Mouse (Mus musculus) brown adipose tissue, adult 24 weeks (tissue): ENCODE results near the gene Adap1. TPM values are rescaled to one million over a fixed set of nuclear protein-coding genes. Genes with fewer than 3 reads are reported as not detected.

ENCODE experiments used
- H3K27ac ChIP-seq: fragments of 200-500 bp; replicated peaks from 2 replicates; pipeline ENCODE4 v1.5.1; 2012; ENCODE audit warnings: low read depth, mild to moderate bottlenecking, low read length
- H3K4me1 ChIP-seq: fragments of 200-500 bp; 2 replicates; pipeline ENCODE4 v1.6.1; 2012; ENCODE audit warnings: low read length, mixed read lengths; ENCODE audit not compliant: control insufficient read depth, insufficient read depth, insufficient read length
- H3K4me3 ChIP-seq: fragments of 200-500 bp; 2 replicates; pipeline ENCODE4 v1.5.1; 2012; ENCODE audit warnings: low read depth, mild to moderate bottlenecking, low read length, moderate library complexity; ENCODE audit not compliant: insufficient read depth
- polyA plus RNA-seq: library from polyadenylated mRNA; stranded (reverse); fragments of >200 nt; gene quantifications from 2 replicates; pipeline ENCODE4 v1.2.4, GENCODE M21; 2012; ENCODE audit not compliant: missing spikeins, insufficient read depth, insufficient read length

Adap1 gene
- polyA plus RNA-seq, 1 experiment, result 14.9 TPM

DNA sequence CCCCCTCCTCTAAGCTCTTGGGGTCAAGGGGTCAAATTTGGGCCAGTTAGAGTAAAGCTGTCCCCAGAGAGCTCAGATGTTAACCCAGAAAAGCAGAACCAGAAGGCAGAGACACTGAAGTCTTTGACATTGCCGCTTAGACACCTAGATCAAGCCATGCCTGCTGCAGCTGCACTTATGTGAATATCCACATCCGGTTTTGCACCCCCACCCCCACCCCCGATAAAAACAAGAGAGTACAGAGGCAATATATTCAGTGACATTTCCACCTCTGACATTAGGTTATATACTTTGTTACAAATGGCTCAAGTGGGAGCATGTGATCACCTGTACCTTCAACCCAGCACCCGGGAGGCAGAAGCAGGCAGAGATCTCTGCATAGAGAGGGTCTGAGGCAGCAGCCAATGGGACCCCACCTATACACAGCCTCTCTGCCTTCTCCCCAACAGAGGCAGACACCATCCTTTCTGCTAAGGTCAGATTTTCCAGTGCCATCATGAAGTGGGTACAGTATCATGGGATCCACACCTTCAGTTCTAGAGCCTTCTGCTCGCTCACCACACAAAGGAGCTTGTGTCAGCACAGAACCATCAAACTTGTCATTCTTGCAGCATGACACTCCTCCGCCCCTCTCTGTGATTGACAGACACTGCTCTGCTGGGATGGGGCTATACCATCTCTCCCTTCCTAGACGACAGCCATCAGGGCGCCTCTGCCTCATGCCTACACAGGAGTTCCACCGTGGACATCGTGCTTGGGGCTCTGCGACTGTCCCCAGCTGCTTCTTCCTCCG is 34.8 kb downstream of the Adap1 start:
- Histone ChIP-seq H3K27ac (no peak overlapping the region), H3K4me3 (no peak overlapping the region), H3K4me1 (peaks cover 8% of the 10 kb centered on the region)

GRCm38 (mm10) chr5:139288591-139288990 is 36.8 kb downstream of the Adap1 start:
- peaks cover 12% of the 10 kb centered on the region for H3K4me1 ChIP-seq
- H3K27ac ChIP-seq, result no peak overlapping the region
- H3K4me3 ChIP-seq, result no peak overlapping the region

- Histone ChIP-seq H3K4me3 (no peak overlapping the region), H3K27ac (peak overlapping the region; percentile 14; the same call in 1 of the 2 replicates)
These were observed 37.6 kb downstream of the Adap1 start for GRCm38 (mm10) chr5:139287787-139288186.

DNA sequence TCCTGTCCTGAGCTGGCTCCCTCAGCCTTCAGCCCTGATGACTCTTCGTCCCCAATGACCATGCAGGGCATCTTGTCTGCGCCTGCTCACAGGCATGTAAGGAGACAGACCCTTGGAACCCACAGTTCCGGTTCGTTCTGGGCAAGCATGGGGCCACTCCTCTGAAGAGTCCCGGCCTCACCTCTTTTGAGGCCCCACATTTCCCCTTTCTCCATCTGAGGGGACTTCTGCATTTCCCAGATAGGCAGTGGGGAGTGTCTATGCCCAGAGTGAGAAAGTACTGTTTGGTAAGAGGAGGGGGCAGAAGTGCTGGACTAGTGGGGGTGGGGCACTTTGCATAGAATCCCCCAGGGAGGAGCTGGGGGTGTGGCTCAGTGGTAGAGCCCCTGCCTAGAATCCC is 38.3 kb downstream of the Adap1 start:
- Histone ChIP-seq H3K27ac (peak overlapping the region; percentile 41), H3K4me3 (no peak overlapping the region), H3K4me1 (peaks cover 12% of the 10 kb centered on the region)

More at GRCm38 (mm10) chr5:139287787-139288186, 37.6 kb downstream of the Adap1 start:
- peaks cover 12% of the 10 kb centered on the region for H3K4me1 ChIP-seq

GRCm38 (mm10) chr5:139286142-139286941 is 39.1 kb downstream of the Adap1 start:
- Histone ChIP-seq H3K4me1 (peaks cover 12% of the 10 kb centered on the region), H3K4me3 (no peak overlapping the region), H3K27ac (peak overlapping the region; percentile 41)

DNA sequence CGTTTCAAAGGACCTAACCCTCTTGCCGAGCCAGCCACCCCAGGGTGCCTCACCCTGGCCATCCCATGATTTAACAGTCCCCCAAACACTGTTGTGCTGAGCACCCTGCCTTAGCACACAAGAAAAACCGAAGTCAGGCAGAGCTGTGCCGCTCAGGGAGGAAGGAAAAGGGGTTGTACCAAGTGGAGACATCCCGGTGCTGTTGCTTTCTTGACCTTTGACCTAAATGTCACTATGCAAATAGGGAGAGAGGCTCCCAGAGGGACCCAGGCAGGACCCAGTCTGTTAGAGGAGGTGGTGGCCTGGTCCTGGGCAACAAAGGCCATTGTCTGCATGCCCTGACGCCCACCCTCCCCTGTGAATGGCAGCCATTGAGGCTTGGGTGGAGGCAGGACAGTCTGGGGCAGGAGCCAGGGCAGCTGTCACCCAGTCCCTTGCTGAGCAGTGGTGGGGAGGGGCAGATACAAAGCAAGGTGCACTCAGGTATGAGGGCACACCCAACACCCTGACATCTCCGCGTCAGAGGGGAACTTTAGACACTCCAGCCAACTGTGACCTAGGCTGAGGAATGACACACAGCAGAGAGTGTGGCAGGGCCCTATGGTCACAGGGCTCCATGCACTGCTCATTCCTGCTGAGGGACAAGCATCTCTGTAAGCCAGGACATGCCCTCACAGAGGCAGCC is 39.9 kb downstream of the Adap1 start:
- no peak overlapping the region for H3K27ac ChIP-seq
- no peak overlapping the region for H3K4me3 ChIP-seq
- peaks cover 12% of the 10 kb centered on the region for H3K4me1 ChIP-seq

DNA sequence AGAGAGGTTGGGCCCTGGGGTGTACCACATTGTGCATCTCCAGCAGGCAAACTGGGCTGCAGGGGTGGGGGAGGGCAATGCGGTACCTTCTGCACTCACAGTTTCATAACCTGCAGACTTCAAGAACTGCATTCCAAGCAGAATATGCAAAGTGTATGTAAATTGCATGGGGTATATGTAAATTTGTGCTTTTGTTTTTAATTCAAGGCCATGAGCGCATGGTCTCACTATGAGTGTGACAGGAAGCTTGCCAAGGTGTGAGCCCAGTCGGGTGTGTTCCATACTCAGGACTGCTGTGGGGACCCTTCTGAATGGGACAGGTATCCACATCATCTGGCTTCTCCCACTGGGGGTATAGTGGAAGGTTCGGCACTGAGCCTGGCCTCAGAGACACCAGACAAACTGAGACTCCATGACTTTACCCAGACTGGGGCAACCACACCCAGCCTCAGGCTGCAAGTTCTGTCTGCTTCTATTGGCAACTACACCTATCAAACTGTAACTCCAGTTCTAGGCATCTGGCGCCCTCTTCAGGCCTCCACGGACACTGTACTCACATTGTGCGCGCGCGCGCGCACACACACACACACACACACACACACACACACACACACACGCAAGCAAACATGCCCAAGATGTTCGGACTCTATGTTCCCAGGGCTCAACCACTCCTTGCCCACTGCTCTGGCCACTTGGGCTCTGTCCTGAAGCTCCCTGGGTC is 41.8 kb downstream of the Adap1 start:
- Histone ChIP-seq H3K4me3 (no peak overlapping the region), H3K27ac (no peak overlapping the region), H3K4me1 (peaks cover 12% of the 10 kb centered on the region)

GRCm38 (mm10) chr5:139282191-139282590 is 43.2 kb downstream of the Adap1 start:
- Histone ChIP-seq H3K4me3 (no peak overlapping the region), H3K27ac (no peak overlapping the region), H3K4me1 (peaks cover 12% of the 10 kb centered on the region)

- Histone ChIP-seq H3K4me1 (peaks cover 12% of the 10 kb centered on the region), H3K27ac (no peak overlapping the region)
These were observed 43.9 kb downstream of the Adap1 start for GRCm38 (mm10) chr5:139281373-139282112.

DNA sequence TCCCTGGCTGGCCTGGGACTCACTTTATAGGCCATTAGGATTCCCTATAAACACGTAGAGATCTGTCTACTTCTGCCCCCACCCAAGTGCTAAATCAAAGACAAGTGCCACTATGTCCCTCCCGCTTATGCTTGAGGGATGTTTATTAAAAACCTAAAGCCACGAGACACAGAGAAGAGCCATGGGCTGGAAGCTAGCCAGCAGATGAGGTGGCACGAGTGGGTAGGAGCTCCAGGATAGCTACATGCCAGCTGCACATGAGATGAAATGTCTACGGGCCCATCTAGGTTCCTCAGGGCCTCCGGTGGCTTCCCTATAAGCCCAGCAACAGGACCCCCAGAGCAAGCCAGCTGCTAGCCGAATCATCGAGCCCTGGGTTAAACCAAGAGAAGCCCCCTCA is 48.1 kb downstream of the Adap1 start:
- Histone ChIP-seq H3K27ac (no peak overlapping the region), H3K4me1 (no peaks in the 10 kb centered on the region), H3K4me3 (no peak overlapping the region)

More at GRCm38 (mm10) chr5:139281373-139282112, 43.9 kb downstream of the Adap1 start:
- H3K4me3 ChIP-seq, result no peak overlapping the region

DNA sequence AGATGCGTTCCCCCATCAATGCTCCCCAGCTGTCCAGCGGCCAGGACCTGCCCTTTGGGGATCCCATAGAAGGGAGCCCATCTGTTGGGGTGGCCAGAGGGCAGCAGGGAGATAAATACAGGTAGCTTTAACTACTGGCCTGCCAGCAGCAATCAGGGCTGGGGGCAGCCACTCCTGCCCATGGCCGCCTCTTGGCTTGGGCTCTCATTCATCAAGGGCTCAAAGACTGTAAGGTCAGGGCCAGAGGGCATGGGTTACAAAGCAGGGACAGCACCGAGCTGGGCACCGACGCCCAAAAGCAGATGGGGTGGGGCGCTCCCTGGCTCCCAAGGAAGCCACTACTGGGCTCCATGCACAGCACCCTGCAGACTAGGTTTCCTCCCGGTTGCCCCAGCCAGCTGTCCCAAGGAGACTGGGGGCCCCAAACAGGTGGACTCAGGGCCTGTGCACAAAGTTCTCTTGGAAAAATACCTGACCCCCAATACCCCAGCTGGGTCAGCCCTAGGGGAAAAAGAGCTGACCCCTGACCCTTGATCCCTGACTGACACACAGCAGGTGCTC is 53.3 kb downstream of the Adap1 start:
- Histone ChIP-seq H3K4me3 (no peak overlapping the region), H3K27ac (no peak overlapping the region), H3K4me1 (no peaks in the 10 kb centered on the region)

- Histone ChIP-seq H3K4me3 (no peak overlapping the region), H3K4me1 (no peaks in the 10 kb centered on the region), H3K27ac (no peak overlapping the region)
These were observed 54.5 kb downstream of the Adap1 start for GRCm38 (mm10) chr5:139270806-139271521.

DNA sequence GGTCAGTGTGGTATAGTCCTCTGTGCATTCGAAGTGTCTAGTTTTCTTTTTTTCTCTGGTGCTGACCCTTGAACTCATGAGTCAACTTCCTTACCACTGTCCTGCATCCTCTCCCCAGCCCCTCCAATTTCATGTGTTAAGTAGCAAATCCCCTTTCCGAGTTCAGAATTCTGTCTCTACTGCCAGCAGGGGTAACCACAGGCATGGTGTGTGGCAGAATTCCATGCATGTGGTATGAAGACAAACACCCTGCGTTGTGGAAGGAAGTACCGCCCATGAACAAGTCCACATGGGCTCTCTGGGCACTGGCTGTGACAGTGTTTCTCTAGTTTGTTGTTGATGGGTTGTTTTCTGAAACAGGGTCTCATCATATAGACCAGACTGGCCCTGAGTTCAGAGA is 57.8 kb downstream of the Adap1 start:
- H3K27ac ChIP-seq, result no peak overlapping the region
- no peaks in the 10 kb centered on the region for H3K4me1 ChIP-seq
- H3K4me3 ChIP-seq, result no peak overlapping the region
